Mouse (Mus musculus): ENCODE measurements around the gene Qsox1.

GRCm38 (mm10) chr1:155790111-155790974 lies 22.3 kb downstream of the Qsox1 start:
- TF ChIP-seq CTCF (IDR thresholded peaks at IDR 0.05; ENCODE audit: control insufficient read depth, insufficient read depth, insufficient read length) (no peak), USF1 (IDR thresholded peaks at IDR 0.05; ENCODE audit: low read depth) (no peak)
